Mouse (Mus musculus) intestine, postnatal 0 days (tissue): ENCODE results near the gene Alox12e. TPM values are rescaled to one million over a fixed set of nuclear protein-coding genes. Genes with fewer than 3 reads are reported as not detected.
A peak's percentile ranks its signal among the peaks of the same experiment; 100 is the strongest.

Experiments used
- ATAC-seq: fragments of 200-750 bp; cut with Nextera tagmentation; 2 replicates; pipeline ENCODE4 v1.8.0; 2017; ENCODE audit warnings: mild to moderate bottlenecking, moderate TSS enrichment, moderate library complexity
- H3K27ac ChIP-seq: fragments of 300-500 bp; sonication (generic); 2 replicates; pipeline ENCODE4 v1.5.1; 2014; ENCODE audit warnings: mild to moderate bottlenecking, low read depth, low read length, moderate library complexity
- H3K27me3 ChIP-seq: fragments of 300-500 bp; sonication (generic); replicated peaks from 2 replicates; pipeline ENCODE4 v1.6.1; 2014; ENCODE audit warnings: low read length, mixed read lengths; ENCODE audit not compliant: control insufficient read depth, insufficient read depth
- H3K36me3 ChIP-seq: fragments of 300-500 bp; sonication (generic); 2 replicates; pipeline ENCODE4 v1.6.1; 2014; ENCODE audit warnings: mild to moderate bottlenecking, moderate library complexity; ENCODE audit not compliant: control insufficient read depth, insufficient read depth
- H3K4me1 ChIP-seq: fragments of 300-500 bp; sonication (generic); replicated peaks from 2 replicates; pipeline ENCODE4 v1.6.1; 2014; ENCODE audit warnings: antibody characterized with exemption, low read length, mixed read lengths; ENCODE audit not compliant: control insufficient read depth, insufficient read depth
- H3K4me2 ChIP-seq: fragments of 300-500 bp; sonication (generic); replicated peaks from 2 replicates; pipeline ENCODE4 v1.6.1; 2014; ENCODE audit warnings: low read depth, mild to moderate bottlenecking, moderate library complexity
- H3K4me3 ChIP-seq: fragments of 300-500 bp; sonication (generic); 2 replicates; pipeline ENCODE4 v1.5.1; 2014; ENCODE audit warnings: low read depth, low read length
- H3K9ac ChIP-seq: fragments of 300-500 bp; sonication (generic); 2 replicates; pipeline ENCODE4 v1.6.1; 2014; ENCODE audit warnings: mild to moderate bottlenecking, low read depth, low read length
- H3K9me3 ChIP-seq: fragments of 300-500 bp; sonication (generic); 2 replicates; pipeline ENCODE4 v1.6.1; 2016; ENCODE audit warnings: mixed run types; ENCODE audit not compliant: control insufficient read depth
- CTCF ChIP-seq: sonication (generic); IDR thresholded peaks from 2 replicates; pipeline ENCODE4 v1.5.1; 2016; ENCODE audit warnings: low read depth, mild to moderate bottlenecking, control low read depth, antibody characterized with exemption, moderate library complexity
- WGBS: fragments of 180-500 bp; shearing (Covaris S2); extraction: QIAGEN DNeasy Blood & Tissue Kit; methylation state at CpG from one replicate; pipeline ENCODE4 v1.1.7; 2014; 5-methylcytosine and 5-hydroxymethylcytosine counted together
- polyA plus RNA-seq: library from polyadenylated mRNA; unstranded; fragments of >200 nt; fragmentation: Nextera tagmentation; extraction: Ambion mirVana; gene quantifications from 2 replicates; pipeline ENCODE4 v1.2.1, GENCODE M21; 2015

Gene Alox12e
- polyA plus RNA-seq, 1 experiment from 2014 or later = not detected

DNA sequence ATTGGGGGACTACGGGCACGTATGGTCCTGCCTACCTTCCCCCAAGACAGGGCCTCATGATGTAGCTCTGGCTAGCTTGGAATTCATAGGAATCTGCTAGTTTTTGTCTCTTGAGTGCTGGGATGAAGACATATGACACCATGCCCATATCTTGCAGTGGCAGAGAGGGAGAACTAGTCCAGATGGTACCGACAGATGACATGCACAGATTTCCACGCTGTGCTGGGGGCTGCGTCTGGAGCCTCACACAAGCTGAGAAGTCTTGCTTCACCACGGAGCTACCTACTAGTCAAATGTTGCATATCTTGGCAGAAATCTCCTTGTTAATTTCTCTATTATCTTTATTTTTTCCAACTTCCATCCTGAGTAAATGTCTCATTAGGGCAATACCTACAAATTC lies 28.5 kb downstream of the Alox12e start:
- WGBS = 92% methylated on average over 6 of the region's 6 CpGs
- no peak overlapping the region for H3K4me2 ChIP-seq
- no peaks in the 10 kb centered on the region for H3K9me3 ChIP-seq
- no peak overlapping the region for H3K27ac ChIP-seq
- no peak overlapping the region for H3K4me3 ChIP-seq
- H3K36me3 ChIP-seq = no peaks in the 10 kb centered on the region
- H3K4me1 ChIP-seq = no peaks in the 10 kb centered on the region
- H3K9ac ChIP-seq = no peak overlapping the region
- H3K27me3 ChIP-seq = no peaks in the 10 kb centered on the region
- no peak for ATAC-seq
- no peak for TF ChIP-seq CTCF

DNA sequence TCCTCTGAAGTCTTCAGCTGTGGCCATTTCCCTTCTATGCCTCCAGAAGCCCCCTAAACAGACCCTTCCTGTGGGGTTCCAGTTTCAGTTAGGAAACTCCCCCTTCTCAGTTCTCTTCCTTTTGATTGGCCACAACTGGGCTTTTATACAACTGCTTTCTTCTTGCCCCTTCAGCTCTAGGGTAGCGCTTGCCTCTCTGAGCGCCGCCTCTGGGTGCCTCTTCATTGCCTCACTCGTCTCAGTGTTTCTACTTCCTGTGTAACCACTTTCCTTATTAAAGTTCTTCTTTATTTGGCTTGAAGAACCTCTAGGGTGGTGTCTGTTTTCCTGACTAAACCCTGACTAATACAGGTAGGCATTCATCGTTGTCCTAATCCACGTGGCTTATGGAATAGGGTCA lies 31.2 kb downstream of the Alox12e start:
- Histone ChIP-seq H3K27me3 (no peaks in the 10 kb centered on the region), H3K36me3 (no peaks in the 10 kb centered on the region), H3K27ac (no peak overlapping the region), H3K4me3 (no peak overlapping the region), H3K4me1 (no peaks in the 10 kb centered on the region), H3K9me3 (no peaks in the 10 kb centered on the region), H3K4me2 (no peak overlapping the region), H3K9ac (no peak overlapping the region)
- no peak for ATAC-seq
- TF ChIP-seq CTCF = no peak
- WGBS = 79% methylated on average over 6 of the region's 6 CpGs

DNA sequence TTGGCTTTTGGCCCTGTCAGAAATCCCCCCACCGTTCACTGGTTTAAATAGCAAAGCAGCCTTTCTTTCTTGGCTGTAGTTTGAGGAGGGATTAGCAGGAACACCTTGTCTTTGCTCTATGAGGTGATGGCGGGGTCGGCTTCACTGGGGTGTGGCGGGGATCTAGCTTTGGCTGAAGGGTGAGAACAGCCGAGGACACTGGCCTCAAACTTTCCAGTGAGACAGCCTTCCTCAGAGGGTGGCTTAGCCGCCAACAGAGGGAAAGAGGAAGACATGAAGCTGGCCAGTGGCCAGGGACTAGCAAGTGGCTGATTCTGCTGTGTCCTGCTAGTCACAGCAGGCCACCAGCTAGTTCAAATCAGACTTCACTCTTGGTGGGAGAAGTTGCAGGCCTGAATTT lies 33.2 kb downstream of the Alox12e start:
- 42% methylated on average over 6 of the region's 6 CpGs for WGBS
- no peak for ATAC-seq
- H3K27ac ChIP-seq = no peak overlapping the region

DNA sequence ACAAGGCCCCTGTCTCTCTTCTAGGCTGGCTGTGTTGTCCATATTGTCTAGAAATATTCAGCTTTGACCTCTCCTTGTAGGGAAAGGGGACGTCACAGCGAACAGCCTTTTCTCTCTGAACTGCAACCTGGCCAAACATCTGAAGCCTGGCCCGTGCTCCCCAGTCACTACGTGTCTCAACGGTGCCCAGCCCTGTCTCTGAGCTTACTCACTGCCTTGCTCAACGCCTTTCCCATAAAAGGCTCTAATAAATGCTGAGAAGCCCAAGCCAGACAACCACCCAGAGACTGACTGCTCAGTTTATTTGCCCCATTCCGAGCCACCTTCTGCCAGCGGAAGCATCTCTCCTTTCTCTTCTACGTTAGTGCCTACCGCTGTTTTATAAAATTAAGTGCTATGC lies 34.3 kb downstream of the Alox12e start:
- no peak for TF ChIP-seq CTCF

More for the DNA sequence above, 33.2 kb downstream of the Alox12e start:
- no peak overlapping the region for H3K9ac ChIP-seq
- H3K36me3 ChIP-seq = no peaks in the 10 kb centered on the region
- no peaks in the 10 kb centered on the region for H3K27me3 ChIP-seq
- H3K4me2 ChIP-seq = no peak overlapping the region
- no peaks in the 10 kb centered on the region for H3K9me3 ChIP-seq
- no peak for TF ChIP-seq CTCF
- no peak overlapping the region for H3K4me3 ChIP-seq
- no peaks in the 10 kb centered on the region for H3K4me1 ChIP-seq

DNA sequence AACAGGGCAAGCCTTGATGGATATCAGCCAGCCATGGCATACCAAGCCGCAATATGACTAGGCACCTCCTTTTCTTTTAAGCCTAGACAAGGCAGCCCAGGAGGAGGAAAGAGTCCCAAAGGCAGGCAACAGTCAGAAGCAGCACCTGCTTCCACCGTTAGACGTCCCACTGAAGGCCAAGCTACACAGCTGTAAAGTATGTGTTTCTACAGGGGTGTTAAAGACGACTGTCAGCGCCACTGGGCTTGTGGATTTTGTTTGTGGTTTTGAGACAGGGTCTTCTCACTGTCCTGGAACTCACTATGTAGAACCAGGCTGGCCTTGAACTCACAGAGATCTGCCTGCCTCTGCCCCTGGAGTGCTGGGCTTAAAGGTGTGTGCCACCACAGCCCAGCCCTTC lies 36.7 kb downstream of the Alox12e start:
- no peak overlapping the region for H3K4me3 ChIP-seq
- H3K27me3 ChIP-seq = no peaks in the 10 kb centered on the region
- no peaks in the 10 kb centered on the region for H3K9me3 ChIP-seq
- no peak for TF ChIP-seq CTCF
- 69% methylated on average over 5 of the region's 5 CpGs for WGBS
- H3K36me3 ChIP-seq = no peaks in the 10 kb centered on the region
- H3K4me1 ChIP-seq = no peaks in the 10 kb centered on the region
- H3K9ac ChIP-seq = no peak overlapping the region
- no peak for ATAC-seq
- no peak overlapping the region for H3K27ac ChIP-seq
- H3K4me2 ChIP-seq = no peak overlapping the region

More for the DNA sequence above, 34.3 kb downstream of the Alox12e start:
- ATAC-seq = no peak
- Histone ChIP-seq H3K4me3 (no peak overlapping the region), H3K9ac (no peak overlapping the region), H3K4me2 (no peak overlapping the region), H3K4me1 (no peaks in the 10 kb centered on the region), H3K27ac (no peak overlapping the region), H3K27me3 (no peaks in the 10 kb centered on the region), H3K9me3 (no peaks in the 10 kb centered on the region), H3K36me3 (no peaks in the 10 kb centered on the region)
- 72% methylated on average over 10 of the region's 10 CpGs for WGBS

DNA sequence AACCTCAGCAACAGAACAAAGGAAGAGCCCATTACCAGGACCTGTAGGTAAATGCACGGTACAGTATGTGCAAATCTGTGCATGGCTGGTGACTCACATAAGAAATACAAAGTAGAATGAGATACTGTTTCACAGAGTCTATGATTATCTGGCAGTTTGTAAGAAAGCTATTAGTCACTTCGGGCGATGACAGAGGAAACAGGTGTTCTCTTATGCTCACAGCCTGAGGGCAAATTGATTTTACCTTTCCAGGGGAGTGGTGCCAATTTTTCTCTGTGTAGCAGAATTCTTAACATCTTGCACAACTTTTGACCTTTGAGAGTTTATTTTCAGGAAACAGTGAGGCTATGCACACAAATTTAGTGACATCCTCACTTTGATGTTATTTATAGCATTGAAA lies 37.7 kb downstream of the Alox12e start:
- 0 out of 2 replicates have a peak, but pooled peaks have one; percentile 31 for ATAC-seq

DNA sequence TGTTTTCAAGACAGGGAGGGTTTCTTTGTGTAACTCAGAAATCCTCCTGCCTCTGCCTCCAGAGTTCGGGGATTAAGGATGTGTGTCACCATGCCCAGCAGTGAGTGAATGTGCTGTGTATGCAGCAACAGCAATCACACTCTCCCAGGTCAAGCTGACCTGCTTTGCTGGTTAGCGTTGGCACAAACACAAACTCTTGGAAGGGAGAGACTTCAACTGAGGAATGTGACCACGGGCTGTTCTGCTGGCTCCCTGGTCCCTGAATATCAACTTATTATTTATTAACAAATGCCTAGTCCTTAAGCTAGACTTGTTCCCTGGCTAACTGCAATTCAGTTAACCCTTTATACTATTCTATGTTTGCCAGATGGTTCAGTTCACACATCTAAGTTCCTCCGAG lies 38.8 kb downstream of the Alox12e start:
- Histone ChIP-seq H3K4me1 (no peaks in the 10 kb centered on the region), H3K27ac (no peak overlapping the region), H3K36me3 (no peaks in the 10 kb centered on the region), H3K4me3 (no peak overlapping the region), H3K9ac (no peak overlapping the region), H3K9me3 (no peaks in the 10 kb centered on the region), H3K4me2 (no peak overlapping the region), H3K27me3 (no peaks in the 10 kb centered on the region)
- TF ChIP-seq CTCF = no peak
- 65% methylated on average over 4 of the region's 4 CpGs for WGBS
- no peak for ATAC-seq

More for the DNA sequence above, 37.7 kb downstream of the Alox12e start:
- 51% methylated on average over 3 of the region's 3 CpGs for WGBS
- H3K4me2 ChIP-seq = no peak overlapping the region
- no peaks in the 10 kb centered on the region for H3K4me1 ChIP-seq
- no peaks in the 10 kb centered on the region for H3K36me3 ChIP-seq
- H3K4me3 ChIP-seq = no peak overlapping the region
- no peak overlapping the region for H3K27ac ChIP-seq
- no peak for TF ChIP-seq CTCF
- no peaks in the 10 kb centered on the region for H3K9me3 ChIP-seq
- H3K9ac ChIP-seq = no peak overlapping the region
- H3K27me3 ChIP-seq = no peaks in the 10 kb centered on the region
